Mouse (Mus musculus): ENCODE measurements at regions not wholly inside any gene's neighbourhood (a gene's known extent, or its start where the extent isn't known, plus 50 kb on each side); places are given as distances from the start of the nearest gene placed in this dataset.

- no peak for DNase-seq (ENCODE audit: low spot score in 2 of 2)
These were observed 309.7 kb downstream of the Irx2 start for GRCm38 (mm10) chr13:72938156-72938874.

- no peak for DNase-seq (ENCODE audit: low spot score in 2 of 2)
These were observed 312.7 kb upstream of the Irx4 start for GRCm38 (mm10) chr13:72947374-72948165.

DNA sequence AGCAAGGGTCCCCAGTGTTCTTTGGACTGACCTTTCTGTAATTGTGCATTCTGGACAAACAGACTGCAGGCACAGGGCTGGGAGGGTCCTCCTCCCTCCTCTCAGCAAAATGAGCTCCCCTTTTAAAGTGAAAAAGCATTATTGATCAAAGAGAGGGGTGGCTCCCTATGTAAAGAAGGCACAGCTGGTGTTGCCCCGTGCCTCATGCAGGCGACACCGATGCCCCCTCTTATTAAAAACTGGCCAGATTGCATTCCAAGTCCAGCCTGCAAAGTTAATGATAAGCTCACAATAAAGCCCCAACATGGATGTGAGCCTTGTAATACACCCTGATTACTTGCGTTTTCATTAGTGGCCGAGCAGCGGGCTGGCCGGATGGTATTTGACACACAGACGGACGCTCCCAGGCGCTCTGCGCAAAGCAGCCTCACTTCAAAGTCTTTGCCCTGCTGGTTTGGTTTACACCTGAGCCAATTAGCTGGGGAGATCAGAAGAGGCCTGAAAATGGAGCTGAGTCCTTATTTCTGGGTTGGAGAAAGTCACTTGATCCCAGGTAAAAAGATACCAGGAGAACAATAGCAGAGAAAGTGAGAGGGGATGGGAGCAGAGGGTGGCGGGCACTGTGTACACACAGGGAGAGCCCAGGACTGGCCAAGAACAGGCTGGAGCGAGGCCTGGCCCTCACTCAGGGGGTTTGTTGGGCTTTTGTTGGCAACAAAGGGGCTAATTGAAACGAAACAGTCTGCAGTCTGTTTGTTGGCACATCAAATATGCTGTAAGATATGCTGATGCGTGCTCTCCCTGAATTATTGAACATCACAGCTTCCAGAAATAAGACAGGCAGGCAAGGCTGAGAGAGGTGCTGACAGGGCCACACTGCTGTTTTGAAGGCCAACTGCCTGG, 301.4 kb upstream of the Irx4 start:
- DNase-seq (ENCODE audit: low spot score in 2 of 2): peak in 1 of 2 experiments; percentile 23

- DNase-seq (ENCODE audit: low spot score in 2 of 2): no peak
These were observed 299.0 kb upstream of the Irx4 start for GRCm38 (mm10) chr13:72961291-72961690.

- DNase-seq (ENCODE audit: low spot score in 2 of 2): no peak
These were observed 288.1 kb upstream of the Irx4 start for GRCm38 (mm10) chr13:72972165-72972564.

GRCm38 (mm10) chr13:72972894-72973293, 287.4 kb upstream of the Irx4 start:
- no peak for DNase-seq (ENCODE audit: low spot score in 2 of 2)

GRCm38 (mm10) chr13:72977213-72977612, 283.1 kb upstream of the Irx4 start:
- DNase-seq (ENCODE audit: low spot score in 2 of 2): no peak

DNA sequence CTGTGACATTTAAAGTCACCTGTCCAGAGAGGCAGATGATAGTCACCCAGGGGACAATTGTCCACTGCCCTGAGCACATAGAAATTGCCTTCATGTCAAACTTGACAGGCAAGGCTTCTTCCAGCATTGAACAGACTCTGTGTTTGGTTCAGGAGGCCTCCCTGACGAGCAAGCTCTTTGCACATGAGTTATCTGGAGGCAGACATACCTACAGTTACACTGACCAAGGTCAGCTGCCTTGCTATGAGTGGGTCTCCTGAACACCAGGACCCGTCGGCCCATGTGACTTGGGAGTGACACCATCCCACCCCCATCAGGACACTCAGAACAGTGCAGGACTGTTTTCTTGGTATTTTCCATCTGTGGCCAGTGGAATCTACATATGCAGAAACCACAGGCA, 282.3 kb upstream of the Irx4 start:
- no peak for DNase-seq (ENCODE audit: low spot score in 2 of 2)

GRCm38 (mm10) chr13:72978966-72979365, 281.3 kb upstream of the Irx4 start:
- DNase-seq (ENCODE audit: low spot score in 2 of 2): no peak

DNA sequence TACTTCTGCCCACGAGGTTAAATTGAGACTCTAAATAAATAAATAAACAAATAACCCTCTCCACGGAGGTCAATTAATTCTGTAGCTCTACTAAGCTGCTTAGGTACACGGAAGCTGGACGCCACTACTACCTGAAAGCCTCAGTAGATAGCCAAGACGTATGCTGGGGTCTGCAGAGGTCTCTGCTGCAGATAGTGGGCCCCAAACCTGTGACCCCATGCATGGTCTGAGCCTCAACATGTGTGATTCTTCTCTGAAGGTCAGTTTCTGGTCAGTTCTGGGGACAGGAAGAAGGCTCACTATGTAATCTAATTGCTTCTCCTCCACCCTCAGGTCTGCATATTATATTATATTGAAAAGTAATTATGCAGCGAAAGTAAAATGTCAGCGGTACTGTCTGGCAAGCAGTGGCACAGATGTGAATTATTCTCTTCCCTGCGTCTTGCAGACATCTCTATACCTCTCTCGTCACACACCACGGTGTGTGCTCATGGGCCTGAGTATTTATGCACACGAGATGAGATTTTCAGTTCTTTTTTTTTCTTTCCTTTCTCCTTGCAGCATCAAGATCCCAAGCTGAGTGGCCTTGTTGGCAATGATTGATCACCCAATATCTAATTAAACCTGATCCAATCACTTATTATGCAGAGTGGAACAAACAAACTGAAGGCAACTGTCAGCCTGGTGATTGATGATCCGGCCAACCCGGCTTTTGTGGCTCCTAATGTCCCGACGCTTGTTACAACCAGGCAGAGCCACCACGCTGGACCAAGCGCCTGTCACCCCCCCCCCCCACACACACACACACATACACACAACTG, 267.5 kb upstream of the Irx4 start:
- no peak for DNase-seq (ENCODE audit: low spot score in 2 of 2)

- DNase-seq (ENCODE audit: low spot score in 2 of 2): no peak
These were observed 266.8 kb upstream of the Irx4 start for GRCm38 (mm10) chr13:72993410-72993858.

- DNase-seq (ENCODE audit: low spot score in 2 of 2): no peak
These were observed 265.7 kb upstream of the Irx4 start for GRCm38 (mm10) chr13:72994538-72994937.

DNA sequence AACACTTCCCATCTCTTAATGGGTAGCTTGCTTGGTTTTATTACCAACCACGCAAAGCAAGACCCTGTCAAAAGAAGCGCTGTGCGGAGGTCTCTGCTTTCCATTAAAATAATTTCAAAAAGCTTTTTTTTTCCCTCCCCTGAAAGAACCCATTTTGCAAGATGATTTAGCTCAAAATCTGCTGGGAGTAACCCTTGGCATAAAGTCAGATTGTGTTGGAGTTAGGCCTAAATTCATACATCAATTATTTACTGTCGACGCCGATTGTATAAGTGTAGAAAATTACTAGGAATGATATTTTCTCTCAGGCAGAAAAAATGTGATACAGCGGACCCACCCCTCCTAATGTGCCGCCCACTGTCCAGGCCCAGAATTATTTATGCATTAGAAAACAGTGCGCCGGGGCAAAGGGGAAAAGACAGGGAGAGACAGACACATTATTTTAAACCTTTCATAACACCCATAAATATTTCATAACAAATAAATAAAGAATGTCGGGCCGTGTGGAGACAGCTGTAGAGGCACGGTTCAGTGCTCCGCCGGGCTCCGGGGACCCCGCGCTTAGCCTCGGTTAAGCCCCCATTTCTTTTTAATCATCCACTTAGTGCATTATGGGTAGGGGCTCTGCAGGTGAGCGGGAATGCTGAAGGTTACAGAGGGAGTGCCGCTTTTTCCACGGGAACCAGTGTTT, 251.3 kb upstream of the Irx4 start:
- DNase-seq (ENCODE audit: low spot score in 2 of 2): no peak

DNA sequence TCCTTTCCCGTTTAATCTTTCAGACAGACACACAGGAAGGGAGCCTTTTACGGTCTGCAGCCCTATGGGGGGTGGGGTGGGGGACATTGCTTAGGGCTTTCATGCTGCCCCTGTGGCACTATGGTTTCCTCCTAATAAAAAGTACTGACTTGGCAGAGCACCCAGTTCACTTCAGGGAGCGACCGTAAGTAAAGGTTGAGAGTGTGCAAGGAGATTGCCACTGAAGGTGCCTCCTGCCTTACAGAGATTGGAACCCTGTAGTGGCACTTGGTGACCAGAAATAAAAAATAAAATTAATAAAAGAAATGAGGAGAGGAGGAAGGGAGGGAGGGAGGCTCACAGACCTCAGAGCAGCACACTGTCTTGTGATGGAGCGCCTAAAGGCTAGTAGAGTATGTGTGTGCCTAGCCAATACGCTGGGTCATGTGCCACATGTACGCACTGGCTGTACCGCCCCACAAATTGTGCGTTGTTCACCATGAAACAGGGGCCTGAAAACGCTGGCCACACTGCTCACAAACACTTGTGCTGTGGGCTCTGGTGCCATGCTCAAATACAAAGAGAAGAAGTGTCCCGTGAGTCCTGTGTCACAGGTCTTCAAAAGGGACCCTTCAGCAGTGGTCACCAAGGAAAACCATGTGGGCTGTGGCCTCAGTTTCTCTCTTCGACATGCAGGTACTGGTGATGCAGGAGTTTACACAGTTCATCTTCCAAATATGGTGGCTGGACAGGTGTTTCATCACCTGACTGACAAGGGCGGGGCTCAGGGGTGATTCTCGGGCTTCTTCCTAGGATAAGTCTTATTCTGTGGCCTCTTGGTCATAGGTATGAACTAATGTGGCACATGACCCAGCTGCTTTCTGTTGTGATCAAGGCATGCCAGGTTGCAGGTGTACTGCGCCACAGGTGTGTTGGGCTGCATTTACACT, 250.5 kb upstream of the Irx4 start:
- DNase-seq (ENCODE audit: low spot score in 2 of 2): no peak

- no peak for DNase-seq (ENCODE audit: low spot score in 2 of 2)
These were observed 241.1 kb upstream of the Irx4 start for GRCm38 (mm10) chr13:73019181-73019580.

DNA sequence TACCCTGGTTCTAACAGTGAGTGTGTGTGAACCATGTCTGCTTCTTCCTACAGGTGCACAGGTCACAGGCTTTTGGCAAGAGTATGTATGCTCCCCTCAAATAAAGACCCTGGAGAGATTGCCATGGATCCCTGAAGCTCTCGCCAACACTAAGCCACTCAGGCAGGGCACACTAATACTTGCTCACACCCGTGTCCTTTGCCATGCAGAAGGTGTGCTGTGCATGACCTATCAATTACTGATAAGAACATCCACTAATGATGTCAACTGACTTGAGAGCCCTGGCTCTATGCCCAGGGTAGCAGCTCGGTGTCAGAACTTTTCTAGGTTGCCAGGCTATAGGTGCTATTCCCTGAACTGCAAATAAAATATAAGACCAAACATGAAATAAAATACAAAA, 229.1 kb upstream of the Irx4 start:
- no peak for DNase-seq (ENCODE audit: low spot score in 2 of 2)

GRCm38 (mm10) chr13:73033055-73033454, 227.2 kb upstream of the Irx4 start:
- DNase-seq (ENCODE audit: low spot score in 2 of 2): peak; percentile 49 to 63

DNA sequence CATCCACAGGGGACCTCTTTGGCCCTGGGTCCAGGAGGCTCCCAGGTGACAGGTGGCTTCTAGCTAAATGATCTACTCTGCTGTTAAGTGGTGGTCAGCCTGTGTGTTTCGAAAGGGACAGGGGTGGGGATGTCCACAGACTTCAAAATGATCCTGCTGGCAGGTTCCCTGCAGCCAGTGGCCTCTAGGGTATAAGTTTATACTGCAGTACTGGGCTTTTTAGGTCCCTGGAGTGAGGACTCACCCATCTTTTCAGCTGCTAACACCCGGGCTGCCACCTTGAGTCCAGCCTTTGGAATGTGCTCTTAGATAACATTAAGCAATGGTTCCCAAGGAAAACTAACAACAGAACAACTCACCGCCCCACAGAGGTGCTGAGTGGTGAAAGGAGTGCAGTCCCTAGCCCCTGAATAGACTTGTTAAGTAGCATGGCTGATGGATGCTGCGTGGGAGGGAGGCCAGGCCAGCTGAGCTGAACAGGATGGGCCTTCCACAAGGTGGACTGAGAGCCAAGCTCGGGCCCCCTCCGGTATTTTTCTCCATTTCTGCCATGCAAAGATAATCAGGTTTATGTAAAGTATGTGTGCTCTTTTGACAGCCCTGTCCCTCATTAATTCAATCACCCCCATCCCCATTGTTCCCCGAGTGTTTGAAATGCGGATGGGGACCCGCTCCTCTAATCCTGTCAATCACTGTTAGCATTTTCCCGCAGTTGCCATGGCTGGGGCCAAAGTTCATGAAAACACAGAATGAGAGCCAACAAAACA, 226.0 kb upstream of the Irx4 start:
- peak in 1 of 2 experiments; percentile 32 for DNase-seq (ENCODE audit: low spot score in 2 of 2)

DNA sequence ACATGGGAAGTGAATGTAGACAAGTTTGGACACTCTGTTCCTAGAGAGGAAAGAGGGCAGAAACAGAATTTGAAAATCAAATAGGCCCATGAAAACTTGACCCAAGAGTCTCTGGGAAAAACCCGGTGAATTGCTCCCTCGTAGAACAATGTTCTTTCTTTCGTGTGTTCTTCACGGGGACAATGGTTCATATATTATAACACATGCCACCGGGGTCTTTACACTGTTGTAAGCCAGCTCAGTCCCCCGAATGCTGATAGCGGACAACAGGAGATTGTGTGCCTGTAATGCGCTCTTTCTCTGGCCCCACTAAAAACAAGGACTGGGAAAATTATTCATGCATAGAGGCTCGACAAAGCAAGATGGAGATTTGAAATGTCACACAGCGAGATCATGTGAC, 225.4 kb upstream of the Irx4 start:
- DNase-seq (ENCODE audit: low spot score in 2 of 2): no peak

Data from cerebellum, postnatal 4 days (tissue).